Mouse (Mus musculus): ENCODE measurements around the gene Loxl4.

DNA sequence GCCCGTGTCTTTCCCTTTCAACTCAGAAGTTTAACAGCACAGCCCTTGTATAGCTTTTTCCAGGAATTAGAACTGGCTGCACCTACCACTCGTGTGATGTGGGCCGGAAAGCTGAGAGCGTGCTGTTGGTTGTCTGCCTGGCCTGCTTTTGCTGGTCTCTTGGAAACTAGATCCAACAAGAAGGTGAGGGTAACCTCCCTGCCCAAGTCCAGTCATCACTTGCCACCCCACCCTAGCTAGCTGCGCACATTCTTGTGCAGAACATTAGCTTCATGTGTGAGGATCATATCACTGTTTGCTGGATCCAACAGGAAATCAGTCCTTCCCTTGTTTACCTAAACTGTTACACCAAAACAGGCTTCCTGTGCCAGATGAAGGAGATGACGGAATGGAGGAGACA lies 19.2 kb downstream of the Loxl4 start:
- no peak for TF ChIP-seq CTCF (IDR thresholded peaks at IDR 0.05; ENCODE audit: borderline replicate concordance, insufficient read depth, low read length)
- TF ChIP-seq POLR2A (IDR thresholded peaks at IDR 0.05; ENCODE audit: low read depth, low read length), result no peak
